Mouse (Mus musculus) MEL (cell line): Measurements from ENCODE around the gene Nup160. TPM values are rescaled to one million over a fixed set of nuclear protein-coding genes. Genes with fewer than 3 reads are reported as not detected.

Experiments used
- DNase-seq: peaks from one replicate; pipeline ENCODE4 v3.0.0; 2011; ENCODE audit warnings: low read depth, low spot score
- H3K27ac ChIP-seq: 2 replicates; pipeline ENCODE4 v1.5.1; 2012; ENCODE audit warnings: low read depth, mild to moderate bottlenecking, control low read depth, low read length, moderate library complexity; ENCODE audit not compliant: control insufficient read depth
- H3K27me3 ChIP-seq, 2 experiments: fragments of 150-350 bp in 1 of 2; sonication (generic) in 1 of 2; 2 replicates each; pipeline ENCODE4 v1.6.1; 2012; ENCODE audit warnings: low read length in 2 of 2, mild to moderate bottlenecking in 2 of 2, improper control_type of control experiment in 1 of 2, moderate library complexity in 1 of 2; ENCODE audit not compliant: insufficient read depth in 2 of 2, control insufficient read depth in 1 of 2
- H3K36me3 ChIP-seq, 2 experiments: 2 replicates each; pipeline ENCODE4 v1.6.1; 2012 to 2014; ENCODE audit warnings: low read length in 2 of 2, improper control_type of control experiment in 1 of 2, inconsistent platforms in 1 of 2, mild to moderate bottlenecking in 1 of 2; ENCODE audit not compliant: insufficient read depth in 2 of 2, control insufficient read depth in 1 of 2
- H3K4me1 ChIP-seq, 2 experiments: fragments of 150-350 bp in 1 of 2; sonication (generic) in 1 of 2; 2 replicates each; pipeline ENCODE4 v1.6.1; 2012; ENCODE audit warnings: low read length in 2 of 2, improper control_type of control experiment in 1 of 2, mild to moderate bottlenecking in 1 of 2; ENCODE audit not compliant: insufficient read depth in 2 of 2, control insufficient read depth in 1 of 2
- H3K4me3 ChIP-seq, 2 experiments: fragments of 150-350 bp in 1 of 2; sonication (generic) in 1 of 2; 2 replicates each; pipeline ENCODE4 v1.5.1; 2012; ENCODE audit warnings: low read depth in 2 of 2, low read length in 2 of 2, mild to moderate bottlenecking in 2 of 2, moderate library complexity in 2 of 2, control low read depth in 1 of 2, improper control_type of control experiment in 1 of 2; ENCODE audit not compliant: control insufficient read depth in 1 of 2, insufficient read depth in 1 of 2
- H3K79me2 ChIP-seq: 2 replicates; pipeline ENCODE4 v1.6.1; 2012; ENCODE audit warnings: mild to moderate bottlenecking, low read length, moderate library complexity; ENCODE audit not compliant: control insufficient read depth, poor library complexity, insufficient read depth
- H3K9ac ChIP-seq: 2 replicates; pipeline ENCODE4 v1.6.1; 2012; ENCODE audit warnings: low read depth, mild to moderate bottlenecking, control low read depth, low read length, moderate library complexity; ENCODE audit not compliant: control insufficient read depth, poor library complexity, severe bottlenecking
- H3K9me3 ChIP-seq: fragments of 150-350 bp; sonication (generic); replicated peaks from 2 replicates; pipeline ENCODE4 v1.6.1; 2012; ENCODE audit warnings: mild to moderate bottlenecking, low read length, improper control_type of control experiment, moderate library complexity; ENCODE audit not compliant: insufficient read depth
- CHD1 ChIP-seq: IDR thresholded peaks from 2 replicates; pipeline ENCODE4 v1.6.1; 2012; ENCODE audit warnings: low read depth, mild to moderate bottlenecking, inconsistent platforms, low read length, improper control_type of control experiment
- CTCF ChIP-seq, 3 experiments: IDR thresholded peaks in 2 of 3; conservative IDR thresholded peaks in 1 of 3; 2 replicates each; pipeline ENCODE4 v1.5.1; 2011 to 2012; ENCODE audit warnings: low read length in 3 of 3, low read depth in 2 of 3, mild to moderate bottlenecking in 2 of 3, improper control_type of control experiment in 1 of 3, inconsistent platforms in 1 of 3, mixed read lengths in 1 of 3, moderate library complexity in 1 of 3; ENCODE audit not compliant: control insufficient read depth in 1 of 3, insufficient read depth in 1 of 3, poor library complexity in 1 of 3, severe bottlenecking in 1 of 3
- ELF1 ChIP-seq: IDR thresholded peaks from 2 replicates; pipeline ENCODE4 v1.6.1; 2014; ENCODE audit warnings: low read depth, mild to moderate bottlenecking, inconsistent platforms, low read length, improper control_type of control experiment, moderate library complexity
- ETS1 ChIP-seq: IDR thresholded peaks from 2 replicates; pipeline ENCODE4 v1.6.1; 2012; ENCODE audit warnings: low read depth, mild to moderate bottlenecking, inconsistent platforms, low read length, improper control_type of control experiment, moderate library complexity
- GATA1 ChIP-seq: IDR thresholded peaks from 2 replicates; pipeline ENCODE4 v1.6.1; 2011; ENCODE audit warnings: low read depth, low read length, improper control_type of control experiment
- HCFC1 ChIP-seq: IDR thresholded peaks from 2 replicates; pipeline ENCODE4 v1.6.1; 2012; ENCODE audit warnings: low read depth, mild to moderate bottlenecking, inconsistent platforms, low read length, improper control_type of control experiment, moderate library complexity
- JUND ChIP-seq: IDR thresholded peaks from 2 replicates; pipeline ENCODE4 v1.6.1; 2011; ENCODE audit warnings: low read depth, mild to moderate bottlenecking, improper control_type of control experiment, low read length
- MAFK ChIP-seq: IDR thresholded peaks from 2 replicates; pipeline ENCODE4 v1.6.1; 2011; ENCODE audit warnings: low read depth, mild to moderate bottlenecking, low read length, improper control_type of control experiment, borderline replicate concordance
- MEF2A ChIP-seq: IDR thresholded peaks from 2 replicates; pipeline ENCODE4 v1.6.1; 2014; ENCODE audit warnings: low read depth, mild to moderate bottlenecking, inconsistent platforms, low read length, improper control_type of control experiment; ENCODE audit not compliant: poor library complexity, insufficient replicate concordance, severe bottlenecking; ENCODE audit errors: extremely low read depth
- MYB ChIP-seq: IDR thresholded peaks from 2 replicates; pipeline ENCODE4 v1.6.1; 2011; ENCODE audit warnings: mild to moderate bottlenecking, low read depth, low read length, improper control_type of control experiment
- MYC ChIP-seq: IDR thresholded peaks from 2 replicates; pipeline ENCODE4 v1.6.1; 2011; ENCODE audit warnings: low read depth, mild to moderate bottlenecking, low read length, improper control_type of control experiment, moderate library complexity
- NELFE ChIP-seq: IDR thresholded peaks from 2 replicates; pipeline ENCODE4 v1.6.1; 2011; ENCODE audit warnings: low read depth, low read length, improper control_type of control experiment
- NRF1 ChIP-seq: IDR thresholded peaks from 2 replicates; pipeline ENCODE4 v1.6.1; 2014; ENCODE audit warnings: low read depth, mild to moderate bottlenecking, inconsistent platforms, low read length, improper control_type of control experiment, moderate library complexity; ENCODE audit not compliant: poor library complexity, insufficient read depth, severe bottlenecking
- POLR2A ChIP-seq, 2 experiments: IDR thresholded peaks; 2 replicates each; pipeline ENCODE4 v1.6.1; 2011 to 2012; ENCODE audit warnings: low read length in 2 of 2, mild to moderate bottlenecking in 2 of 2, control low read depth in 1 of 2, improper control_type of control experiment in 1 of 2, low read depth in 1 of 2, moderate library complexity in 1 of 2; ENCODE audit not compliant: control insufficient read depth in 1 of 2, insufficient read depth in 1 of 2, poor library complexity in 1 of 2
- POLR2AphosphoS2 ChIP-seq: IDR thresholded peaks from 2 replicates; pipeline ENCODE4 v1.6.1; 2011; ENCODE audit warnings: low read length, improper control_type of control experiment
- RAD21 ChIP-seq: IDR thresholded peaks from 2 replicates; pipeline ENCODE4 v1.6.1; 2011; ENCODE audit warnings: mild to moderate bottlenecking, low read depth, low read length, improper control_type of control experiment
- RCOR1 ChIP-seq: IDR thresholded peaks from 2 replicates; pipeline ENCODE4 v1.6.1; 2012; ENCODE audit warnings: low read depth, mild to moderate bottlenecking, inconsistent platforms, low read length, improper control_type of control experiment
- SIN3A ChIP-seq: IDR thresholded peaks from 2 replicates; pipeline ENCODE4 v1.6.1; 2012; ENCODE audit warnings: low read length, improper control_type of control experiment, inconsistent platforms
- SMC3 ChIP-seq: IDR thresholded peaks from 2 replicates; pipeline ENCODE4 v1.6.1; 2011; ENCODE audit warnings: low read depth, low read length, improper control_type of control experiment
- TAL1 ChIP-seq: IDR thresholded peaks from 2 replicates; pipeline ENCODE4 v1.6.1; 2012; ENCODE audit warnings: mild to moderate bottlenecking, inconsistent platforms, low read length, moderate library complexity, mixed read lengths
- TBP ChIP-seq: IDR thresholded peaks from 2 replicates; pipeline ENCODE4 v1.8.0; 2011; ENCODE audit warnings: low read depth, low read length, improper control_type of control experiment
- USF2 ChIP-seq, 2 experiments: IDR thresholded peaks; 2 replicates each; pipeline ENCODE4 v1.6.1; 2011 to 2012; ENCODE audit warnings: improper control_type of control experiment in 2 of 2, low read length in 2 of 2, borderline replicate concordance in 1 of 2, inconsistent platforms in 1 of 2, low read depth in 1 of 2, mild to moderate bottlenecking in 1 of 2; ENCODE audit not compliant: insufficient read depth in 1 of 2
- ZMIZ1 ChIP-seq: IDR thresholded peaks from 2 replicates; pipeline ENCODE4 v1.6.1; 2012; ENCODE audit warnings: low read depth, mild to moderate bottlenecking, inconsistent platforms, low read length, improper control_type of control experiment, moderate library complexity
- ZNF384 ChIP-seq: IDR thresholded peaks from 2 replicates; pipeline ENCODE4 v1.6.1; 2012; ENCODE audit warnings: low read depth, mild to moderate bottlenecking, inconsistent platforms, low read length, improper control_type of control experiment
- polyA plus RNA-seq, 2 experiments: library from polyadenylated mRNA; stranded (reverse) in 1 of 2; unstranded in 1 of 2; fragments of >175 nt in 1 of 2; fragments of >200 nt in 1 of 2; gene quantifications; 2 replicates each; pipeline versions ENCODE4 v1.2.1 to v1.2.4; 2012; ENCODE audit warnings: low replicate concordance in 2 of 2, low read depth in 1 of 2; ENCODE audit not compliant: insufficient read length in 2 of 2, insufficient read depth in 1 of 2, missing spikeins in 1 of 2
- total RNA-seq: library from RNA; depleted of rRNA; stranded (reverse); fragments of 300-350 nt; gene quantifications from 2 replicates; pipeline ENCODE4 v1.2.3, GENCODE M21; 2012

The Nup160 gene
- total and polyA plus RNA-seq, 3 experiments, result 43.8 to 91.4 (median 63.8) TPM

GRCm38 (mm10) chr2:90749676-90750459, 72.9 kb downstream of the Nup160 start:
- Histone ChIP-seq H3K4me3 (no peak overlapping the region), H3K27ac (no peak overlapping the region), H3K9ac (no peak overlapping the region), H3K79me2 (peaks cover 57% of the 10 kb centered on the region), H3K27me3 (no peaks in the 10 kb centered on the region), H3K9me3 (no peaks in the 10 kb centered on the region), H3K4me1 (peaks cover 28 to 29% of the 10 kb centered on the region in 2 experiments), H3K36me3 (peaks cover 40 to 57% of the 10 kb centered on the region in 2 experiments)
- TF ChIP-seq ELF1, result no peak
- 0 out of 2 replicates have a peak, but pooled peaks have one; percentile 39 for TF ChIP-seq RCOR1
- DNase-seq, result peak; percentile 62

DNA sequence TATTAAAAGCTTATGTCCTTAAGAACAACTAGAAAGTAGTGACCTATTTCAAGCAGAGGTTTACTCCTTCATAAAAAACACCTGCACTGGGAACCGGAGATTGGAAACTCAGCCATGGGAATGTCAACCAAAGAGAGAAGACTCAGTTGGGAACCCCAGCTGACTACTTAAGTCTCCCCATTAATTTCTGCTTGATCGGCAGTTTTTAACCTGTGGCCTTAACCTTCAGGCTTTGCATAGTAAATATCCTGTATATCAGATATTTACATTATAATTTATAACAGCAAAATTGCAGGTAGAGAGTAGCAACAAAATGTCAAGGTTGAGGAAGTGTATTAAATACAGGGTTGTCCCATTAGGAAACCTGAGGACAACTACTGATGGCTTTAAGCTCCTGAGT, 76.5 kb downstream of the Nup160 start:
- Histone ChIP-seq H3K4me3 (no peak overlapping the region), H3K4me1 (peaks cover 19 to 31% of the 10 kb centered on the region in 2 experiments), H3K79me2 (peaks cover 33% of the 10 kb centered on the region), H3K27ac (peak overlapping the region; percentile 61), H3K9me3 (no peaks in the 10 kb centered on the region), H3K9ac (no peak overlapping the region), H3K27me3 (no peaks in the 10 kb centered on the region), H3K36me3 (peaks cover 42 to 61% of the 10 kb centered on the region in 2 experiments)
- TF ChIP-seq MYB (no peak), MAFK (peak; percentile 93)
- DNase-seq, result no peak

- peak; percentile 81 for DNase-seq
- peaks cover 27% of the 10 kb centered on the region for H3K79me2 ChIP-seq
- no peak overlapping the region for H3K4me3 ChIP-seq
- H3K36me3 ChIP-seq, result peaks cover 36 to 65% of the 10 kb centered on the region in 2 experiments
- H3K4me1 ChIP-seq, result peaks cover 14 to 29% of the 10 kb centered on the region in 2 experiments
- H3K9me3 ChIP-seq, result no peaks in the 10 kb centered on the region
- H3K27me3 ChIP-seq, result no peaks in the 10 kb centered on the region
- no peak overlapping the region for H3K9ac ChIP-seq
- peak overlapping the region; percentile 61 for H3K27ac ChIP-seq
- no peak for TF ChIP-seq TBP
- TF ChIP-seq CTCF (IDR thresholded peaks at IDR 0.05 in 2 of 3, conservative IDR thresholded peaks at IDR 0.05 in 1 of 3; ENCODE audit: control insufficient read depth in 1 of 3, insufficient read depth in 1 of 3, low read depth in 2 of 3, low read length in 3 of 3, poor library complexity in 1 of 3, severe bottlenecking in 1 of 3), result no peak
- no peak for TF ChIP-seq SMC3
- TF ChIP-seq HCFC1, result no peak
- no peak for TF ChIP-seq ZNF384
- peak; percentile 49; the same call in 1 of the 2 replicates for TF ChIP-seq SIN3A
- no peak for TF ChIP-seq CHD1
- peak; percentile 81; the same call in 1 of the 2 replicates for TF ChIP-seq ETS1
- TF ChIP-seq ZMIZ1, result no peak
- no peak for TF ChIP-seq NELFE
- TF ChIP-seq GATA1, result peak; percentile 89
- no peak for TF ChIP-seq RAD21
- TF ChIP-seq NRF1, result no peak
- no peak; the same call in 1 of the 2 replicates for TF ChIP-seq MYC
- TF ChIP-seq POLR2A (IDR thresholded peaks at IDR 0.05; ENCODE audit: control insufficient read depth in 1 of 2, insufficient read depth in 1 of 2, low read depth in 1 of 2, low read length in 2 of 2, poor library complexity in 1 of 2), result no peak
- TF ChIP-seq MEF2A, result no peak
- TF ChIP-seq USF2 (IDR thresholded peaks at IDR 0.05; ENCODE audit: borderline replicate concordance in 1 of 2, insufficient read depth in 1 of 2, low read depth in 1 of 2, low read length in 2 of 2), result no peak
- TF ChIP-seq JUND, result no peak
- TF ChIP-seq POLR2AphosphoS2, result no peak
- peak; percentile 35; the same call in 1 of the 2 replicates for TF ChIP-seq MAFK
- TF ChIP-seq TAL1, result peak; percentile 16; the same call in 1 of the 2 replicates
These were observed 77.2 kb downstream of the Nup160 start for GRCm38 (mm10) chr2:90754188-90754587.
